Mouse (Mus musculus): ENCODE measurements around the gene Tmem54. TPM values are rescaled to one million over a fixed set of nuclear protein-coding genes. Genes with fewer than 3 reads are reported as not detected.

The Tmem54 gene
- polyA plus RNA-seq, 1 experiment from 2014 or later, result not detected

DNA sequence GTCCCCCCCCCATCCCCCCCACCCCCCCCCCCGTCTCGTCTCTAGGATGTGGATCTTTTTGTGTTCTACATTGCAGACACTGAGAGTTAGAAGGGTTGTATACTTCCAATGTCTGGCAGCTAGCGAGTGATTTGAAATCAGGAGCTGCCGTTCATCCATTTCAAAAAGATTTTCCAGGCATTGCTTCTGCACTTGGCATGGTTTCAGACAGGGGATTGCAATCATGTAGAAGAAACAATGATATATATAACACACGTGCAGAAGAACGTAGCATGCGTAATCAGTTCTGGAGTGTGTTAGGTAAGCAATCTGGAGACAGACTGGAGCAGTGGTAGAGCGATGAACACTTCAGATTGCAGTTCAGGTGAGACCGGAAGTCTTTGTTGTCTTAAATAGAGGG is 16.8 kb downstream of the Tmem54 start:
- ATAC-seq (no peak), DNase-seq (ENCODE audit: low spot score) (no peak)
- no peaks in the 10 kb centered on the region for H3K9me3 ChIP-seq (replicated peaks; ENCODE audit: control insufficient read depth, low read length)
- H3K9ac ChIP-seq (ENCODE audit: low read length), result no peak overlapping the region
- WGBS, result 30% methylated on average over 9 of the region's 9 CpGs
- no peak overlapping the region for H3K4me3 ChIP-seq (ENCODE audit: low read depth, low read length)
- H3K36me3 ChIP-seq (ENCODE audit: control insufficient read depth, insufficient read depth, low read length), result no peaks in the 10 kb centered on the region
- H3K4me1 ChIP-seq (ENCODE audit: control insufficient read depth, insufficient read depth, low read length), result peaks cover 34% of the 10 kb centered on the region
- peak overlapping the region; percentile 91; the same call in 1 of the 2 replicates for H3K4me2 ChIP-seq (ENCODE audit: low read length)
- peaks cover 21% of the 10 kb centered on the region for H3K27me3 ChIP-seq (replicated peaks; ENCODE audit: control insufficient read depth, insufficient read depth, low read length)
- no peak overlapping the region for H3K27ac ChIP-seq (ENCODE audit: low read depth, low read length)

DNA sequence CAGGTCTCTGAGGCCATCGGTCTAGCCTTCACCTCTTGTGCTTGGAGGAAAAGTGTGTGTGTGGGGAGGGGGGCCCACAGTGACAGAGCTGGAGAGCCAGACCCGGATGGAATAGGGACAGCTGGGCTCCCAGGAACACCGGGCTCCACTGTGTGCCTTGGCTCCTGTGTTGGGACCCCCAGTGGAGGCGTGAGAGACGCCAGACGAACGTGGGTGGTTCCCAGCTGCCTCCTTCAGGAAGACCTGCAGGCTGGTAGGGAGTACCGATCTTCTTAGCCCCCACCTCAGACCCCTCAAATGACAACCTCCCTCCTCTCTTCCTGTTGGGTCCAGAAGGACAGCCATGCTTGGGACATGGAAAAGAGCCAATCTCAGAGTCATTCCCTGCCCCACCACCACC is 17.4 kb downstream of the Tmem54 start:
- no peak for DNase-seq (ENCODE audit: low spot score)
- H3K27me3 ChIP-seq (replicated peaks; ENCODE audit: control insufficient read depth, insufficient read depth, low read length), result peaks cover 21% of the 10 kb centered on the region
- no peaks in the 10 kb centered on the region for H3K9me3 ChIP-seq (replicated peaks; ENCODE audit: control insufficient read depth, low read length)
- WGBS, result 35% methylated on average over 8 of the region's 8 CpGs
- no peaks in the 10 kb centered on the region for H3K36me3 ChIP-seq (ENCODE audit: control insufficient read depth, insufficient read depth, low read length)
- H3K27ac ChIP-seq (ENCODE audit: low read depth, low read length), result no peak overlapping the region
- 0 out of 2 replicates have a peak, but pooled peaks have one; percentile 30 for ATAC-seq
- H3K4me2 ChIP-seq (ENCODE audit: low read length), result no peak overlapping the region
- H3K9ac ChIP-seq (ENCODE audit: low read length), result no peak overlapping the region
- no peak overlapping the region for H3K4me3 ChIP-seq (ENCODE audit: low read depth, low read length)
- H3K4me1 ChIP-seq (ENCODE audit: control insufficient read depth, insufficient read depth, low read length), result peaks cover 34% of the 10 kb centered on the region

DNA sequence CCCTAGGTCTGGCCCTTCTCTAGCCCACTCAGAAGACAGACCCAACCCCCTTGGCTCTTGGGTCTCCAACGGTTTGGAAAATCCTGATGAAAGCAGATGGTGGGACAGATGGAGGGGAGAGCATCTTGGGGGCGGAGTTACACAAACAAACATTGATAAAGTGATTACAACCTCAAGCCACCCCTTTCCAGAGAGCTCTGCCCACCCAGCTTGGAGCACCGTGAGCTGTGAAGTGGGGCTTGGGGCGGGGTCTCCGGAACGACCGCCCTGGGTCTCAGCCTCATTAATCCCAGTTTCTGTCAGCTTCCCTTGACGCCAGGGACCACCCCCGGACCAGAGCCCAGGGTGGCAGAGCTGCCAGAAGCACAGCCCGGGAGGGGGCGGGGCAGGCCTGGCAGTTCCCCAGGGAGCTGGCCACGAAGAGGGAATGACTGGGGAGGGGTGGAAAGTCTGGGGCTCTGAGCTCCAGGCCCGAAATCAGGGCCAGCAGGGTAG is 19.4 kb downstream of the Tmem54 start:
- WGBS, result 6% methylated on average over 13 of the region's 13 CpGs
- Histone ChIP-seq H3K4me3 (ENCODE audit: low read depth, low read length) (no peak overlapping the region), H3K4me2 (ENCODE audit: low read length) (peak overlapping the region; percentile 40), H3K4me1 (ENCODE audit: control insufficient read depth, insufficient read depth, low read length) (peaks cover 43% of the 10 kb centered on the region), H3K9ac (ENCODE audit: low read length) (no peak overlapping the region), H3K27me3 (replicated peaks; ENCODE audit: control insufficient read depth, insufficient read depth, low read length) (peaks cover 19% of the 10 kb centered on the region), H3K36me3 (ENCODE audit: control insufficient read depth, insufficient read depth, low read length) (no peaks in the 10 kb centered on the region), H3K27ac (ENCODE audit: low read depth, low read length) (peak overlapping the region; percentile 52; the same call in 1 of the 2 replicates), H3K9me3 (replicated peaks; ENCODE audit: control insufficient read depth, low read length) (no peaks in the 10 kb centered on the region)
- DNase-seq (ENCODE audit: low spot score), result peak; percentile 85
- peak; percentile 60 for ATAC-seq

DNA sequence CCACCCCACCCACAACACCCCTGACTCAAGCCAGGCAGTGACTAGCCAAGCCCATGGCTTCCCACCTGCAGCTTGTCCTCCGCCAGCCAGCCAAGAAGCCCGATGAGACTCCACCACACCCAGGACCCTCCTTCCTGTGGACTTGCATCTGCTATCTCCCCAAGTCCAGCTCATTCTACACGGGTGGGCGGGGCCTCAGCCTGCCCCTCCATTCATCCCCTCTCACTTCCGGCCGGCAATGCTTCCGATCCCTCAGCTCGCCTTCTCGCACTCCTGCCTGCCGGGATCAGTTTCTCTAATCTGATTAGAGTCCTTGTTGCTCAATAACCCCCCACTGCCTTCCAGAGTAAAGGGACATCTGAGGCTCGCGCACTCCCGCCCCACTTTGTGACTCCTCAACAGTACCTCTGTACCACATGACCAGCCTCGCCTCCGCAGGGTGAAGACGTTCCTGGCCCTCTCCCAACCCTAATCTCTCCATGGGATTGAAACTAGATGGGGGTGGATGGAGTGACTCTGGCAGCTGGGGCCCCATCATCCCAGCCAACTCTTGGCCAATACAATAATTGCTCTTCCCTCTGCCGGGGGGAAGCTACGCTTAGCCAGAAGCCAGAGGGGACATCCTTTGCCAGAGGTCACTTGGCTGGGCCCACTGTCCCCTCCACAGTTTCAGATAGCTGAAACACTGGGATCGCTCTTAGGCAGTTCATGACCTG is 20.5 kb downstream of the Tmem54 start:
- WGBS, result 7% methylated on average over 19 of the region's 19 CpGs
- DNase-seq (ENCODE audit: low spot score) (no peak), ATAC-seq (no peak)
- peaks cover 41% of the 10 kb centered on the region for H3K4me1 ChIP-seq (ENCODE audit: control insufficient read depth, insufficient read depth, low read length)
- H3K9me3 ChIP-seq (replicated peaks; ENCODE audit: control insufficient read depth, low read length), result no peaks in the 10 kb centered on the region
- no peak overlapping the region for H3K9ac ChIP-seq (ENCODE audit: low read length)
- no peaks in the 10 kb centered on the region for H3K36me3 ChIP-seq (ENCODE audit: control insufficient read depth, insufficient read depth, low read length)
- peaks cover 11% of the 10 kb centered on the region; the same call in 1 of the 2 replicates for H3K27me3 ChIP-seq (replicated peaks; ENCODE audit: control insufficient read depth, insufficient read depth, low read length)
- no peak overlapping the region for H3K27ac ChIP-seq (ENCODE audit: low read depth, low read length)
- peak overlapping the region; percentile 40 for H3K4me2 ChIP-seq (ENCODE audit: low read length)
- H3K4me3 ChIP-seq (ENCODE audit: low read depth, low read length), result peak overlapping the region; percentile 15; the same call in 1 of the 2 replicates

DNA sequence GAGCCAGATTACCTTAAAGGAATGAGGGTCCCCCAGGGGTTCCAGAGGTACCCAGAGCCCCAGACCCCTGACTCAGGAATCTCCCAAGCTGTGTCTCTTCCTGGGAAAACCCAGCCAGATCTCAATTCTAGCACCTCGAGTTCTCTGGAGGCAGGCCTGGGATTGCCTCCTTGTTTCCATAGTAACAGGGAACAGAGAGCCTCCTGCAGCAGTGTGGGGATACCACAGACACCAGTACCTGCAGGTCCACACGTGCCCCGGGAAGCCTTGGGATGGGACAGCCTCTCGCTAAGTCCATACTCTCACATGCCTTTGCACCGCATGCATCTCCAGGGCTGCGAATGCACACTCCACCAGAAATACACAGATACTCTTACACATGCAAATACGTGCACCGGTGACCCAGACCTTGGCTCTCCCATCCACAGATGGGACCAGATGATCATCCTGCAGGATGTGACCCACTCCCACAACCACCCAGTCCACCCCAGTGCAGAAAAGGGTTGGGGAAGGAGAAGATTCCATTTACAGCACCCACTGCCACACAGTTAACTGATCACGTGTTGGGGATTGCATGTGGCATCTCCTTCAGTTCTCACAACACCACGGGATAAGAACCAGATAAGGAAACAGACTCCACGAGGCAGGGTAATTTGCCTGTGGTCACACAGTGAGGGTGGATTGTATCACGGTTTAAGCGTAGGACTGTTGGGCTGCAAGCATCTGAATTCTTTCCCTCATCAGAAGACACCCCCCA is 23.4 kb downstream of the Tmem54 start:
- Histone ChIP-seq H3K4me2 (ENCODE audit: low read length) (no peak overlapping the region), H3K36me3 (ENCODE audit: control insufficient read depth, insufficient read depth, low read length) (no peaks in the 10 kb centered on the region), H3K27ac (ENCODE audit: low read depth, low read length) (no peak overlapping the region), H3K9me3 (replicated peaks; ENCODE audit: control insufficient read depth, low read length) (no peaks in the 10 kb centered on the region), H3K9ac (ENCODE audit: low read length) (no peak overlapping the region), H3K27me3 (replicated peaks; ENCODE audit: control insufficient read depth, insufficient read depth, low read length) (no peaks in the 10 kb centered on the region), H3K4me1 (ENCODE audit: control insufficient read depth, insufficient read depth, low read length) (peaks cover 28% of the 10 kb centered on the region), H3K4me3 (ENCODE audit: low read depth, low read length) (no peak overlapping the region)
- 63% methylated on average over 13 of the region's 13 CpGs for WGBS
- ATAC-seq (no peak), DNase-seq (ENCODE audit: low spot score) (peak; percentile 68)

DNA sequence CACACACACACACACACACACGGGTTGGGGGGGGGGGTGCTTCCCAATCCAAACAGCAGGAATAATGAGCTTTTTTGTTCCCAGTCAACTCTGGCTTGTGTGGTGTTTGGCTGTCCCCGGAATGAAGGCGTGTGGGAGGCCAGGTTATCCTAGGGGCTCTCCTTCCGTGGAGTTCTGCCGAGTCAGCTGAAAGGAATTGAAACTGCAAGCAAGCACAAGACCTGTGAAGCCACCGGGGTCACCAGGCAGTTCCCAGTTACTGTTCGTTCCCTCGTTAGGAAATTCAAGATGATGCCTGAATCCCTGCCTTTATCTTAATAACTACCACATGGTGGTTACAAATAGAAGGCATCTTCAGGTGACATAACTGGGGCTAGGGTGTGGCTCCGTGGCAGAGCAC is 24.0 kb downstream of the Tmem54 start:
- no peak overlapping the region for H3K4me3 ChIP-seq (ENCODE audit: low read depth, low read length)
- WGBS, result 36% methylated on average over 9 of the region's 9 CpGs
- no peaks in the 10 kb centered on the region for H3K9me3 ChIP-seq (replicated peaks; ENCODE audit: control insufficient read depth, low read length)
- H3K9ac ChIP-seq (ENCODE audit: low read length), result no peak overlapping the region
- no peak overlapping the region for H3K4me2 ChIP-seq (ENCODE audit: low read length)
- H3K27me3 ChIP-seq (replicated peaks; ENCODE audit: control insufficient read depth, insufficient read depth, low read length), result no peaks in the 10 kb centered on the region
- ATAC-seq (no peak), DNase-seq (ENCODE audit: low spot score) (no peak)
- H3K27ac ChIP-seq (ENCODE audit: low read depth, low read length), result no peak overlapping the region
- no peaks in the 10 kb centered on the region for H3K36me3 ChIP-seq (ENCODE audit: control insufficient read depth, insufficient read depth, low read length)
- H3K4me1 ChIP-seq (ENCODE audit: control insufficient read depth, insufficient read depth, low read length), result peaks cover 28% of the 10 kb centered on the region

DNA sequence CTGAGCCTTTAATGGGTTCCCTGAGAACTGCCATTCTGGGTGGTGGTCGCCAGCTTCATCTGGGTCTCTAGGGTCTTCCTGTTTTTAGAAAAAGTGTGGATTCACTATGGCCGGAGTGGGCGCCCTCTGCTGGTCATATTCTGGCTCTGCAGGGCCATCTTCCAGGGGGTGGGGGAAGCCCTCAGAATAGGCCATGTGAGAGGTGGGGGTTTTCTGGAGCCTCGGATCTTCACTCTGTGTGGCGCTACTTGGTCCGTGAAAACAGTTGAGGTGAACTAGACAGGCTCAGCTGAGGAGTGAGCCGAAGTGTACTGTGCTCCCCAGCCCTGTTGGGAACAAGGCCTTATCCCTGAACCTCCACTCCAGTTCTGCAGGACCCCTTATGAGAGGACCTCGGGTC is 24.8 kb downstream of the Tmem54 start:
- Histone ChIP-seq H3K9me3 (replicated peaks; ENCODE audit: control insufficient read depth, low read length) (no peaks in the 10 kb centered on the region), H3K4me3 (ENCODE audit: low read depth, low read length) (no peak overlapping the region), H3K36me3 (ENCODE audit: control insufficient read depth, insufficient read depth, low read length) (no peaks in the 10 kb centered on the region), H3K27me3 (replicated peaks; ENCODE audit: control insufficient read depth, insufficient read depth, low read length) (no peaks in the 10 kb centered on the region), H3K4me2 (ENCODE audit: low read length) (peak overlapping the region; percentile 24; the same call in 1 of the 2 replicates), H3K4me1 (ENCODE audit: control insufficient read depth, insufficient read depth, low read length) (peaks cover 26% of the 10 kb centered on the region), H3K9ac (ENCODE audit: low read length) (peak overlapping the region; percentile 32; the same call in 1 of the 2 replicates), H3K27ac (ENCODE audit: low read depth, low read length) (no peak overlapping the region)
- peak; percentile 47 for ATAC-seq
- 5% methylated on average over 8 of the region's 8 CpGs for WGBS
- DNase-seq (ENCODE audit: low spot score), result no peak

DNA sequence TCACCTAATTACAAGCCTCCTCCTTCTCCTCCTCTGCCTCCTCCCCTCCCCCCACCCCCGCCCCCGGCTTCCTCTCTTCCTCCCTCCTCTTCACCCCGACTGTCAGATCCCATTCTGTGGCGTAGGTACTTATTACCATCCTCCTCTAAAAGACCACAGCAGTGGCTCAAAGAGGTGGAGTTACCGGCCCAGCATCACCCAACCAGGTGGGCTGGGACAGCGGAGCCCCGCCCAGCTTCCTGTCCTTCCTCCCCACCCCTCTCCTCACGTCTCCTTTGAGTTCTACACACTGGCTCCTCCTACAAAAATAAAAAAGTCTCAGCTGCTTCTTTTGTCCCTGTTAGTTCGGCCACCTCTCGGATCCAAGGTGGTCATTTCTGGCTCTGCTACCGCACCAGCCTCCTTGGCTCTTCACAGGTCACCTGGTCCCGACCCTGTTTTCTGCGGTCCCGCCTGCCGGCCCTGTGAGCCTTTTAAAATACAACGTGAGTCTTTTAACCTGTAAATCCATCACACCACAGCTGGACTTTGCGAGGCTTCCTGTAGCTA is 25.5 kb downstream of the Tmem54 start:
- Histone ChIP-seq H3K27ac (ENCODE audit: low read depth, low read length) (no peak overlapping the region), H3K4me1 (ENCODE audit: control insufficient read depth, insufficient read depth, low read length) (peaks cover 19% of the 10 kb centered on the region; the same call in 1 of the 2 replicates), H3K36me3 (ENCODE audit: control insufficient read depth, insufficient read depth, low read length) (no peaks in the 10 kb centered on the region), H3K9ac (ENCODE audit: low read length) (peak overlapping the region; percentile 32; the same call in 1 of the 2 replicates), H3K4me2 (ENCODE audit: low read length) (peak overlapping the region; percentile 24), H3K4me3 (ENCODE audit: low read depth, low read length) (no peak overlapping the region), H3K27me3 (replicated peaks; ENCODE audit: control insufficient read depth, insufficient read depth, low read length) (peaks cover 6% of the 10 kb centered on the region), H3K9me3 (replicated peaks; ENCODE audit: control insufficient read depth, low read length) (no peaks in the 10 kb centered on the region)
- ATAC-seq (peak; percentile 24; the same call in 1 of the 2 replicates), DNase-seq (ENCODE audit: low spot score) (no peak)
- 9% methylated on average over 16 of the region's 17 CpGs for WGBS

Data from forebrain, embryonic 14.5 days (tissue).